Mouse (Mus musculus) R1 (cell line): ENCODE results near the gene Olfr959.

ENCODE experiments used
- DNase-seq: peaks from one replicate; pipeline ENCODE4 v3.0.0-alpha.2; 2018; ENCODE audit warnings: low read depth, low spot score

The Olfr959 gene

DNA sequence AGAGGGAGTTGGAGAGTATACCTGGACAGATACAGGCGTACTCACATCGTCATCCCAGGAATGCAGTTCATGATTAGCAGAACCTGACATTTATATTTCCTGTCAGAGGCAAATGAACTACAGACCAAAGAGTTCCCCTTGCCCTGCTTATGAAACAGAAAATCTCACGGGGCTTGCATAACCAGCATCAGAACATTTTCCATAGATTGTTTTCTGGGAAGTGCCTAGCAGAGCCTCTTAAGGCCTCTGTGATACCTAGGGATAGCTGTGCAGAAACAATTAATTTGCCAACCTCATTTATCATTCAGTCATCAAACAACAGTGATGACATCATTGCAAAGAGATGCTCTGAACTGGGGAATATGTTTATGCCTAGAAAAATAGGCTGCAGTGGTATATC lies at the start of gene Olfr959:
Gene Olfr959 (minus strand): TSS at position 101 of the 400 bp plus-strand sequence.
- no peak for DNase-seq

DNA sequence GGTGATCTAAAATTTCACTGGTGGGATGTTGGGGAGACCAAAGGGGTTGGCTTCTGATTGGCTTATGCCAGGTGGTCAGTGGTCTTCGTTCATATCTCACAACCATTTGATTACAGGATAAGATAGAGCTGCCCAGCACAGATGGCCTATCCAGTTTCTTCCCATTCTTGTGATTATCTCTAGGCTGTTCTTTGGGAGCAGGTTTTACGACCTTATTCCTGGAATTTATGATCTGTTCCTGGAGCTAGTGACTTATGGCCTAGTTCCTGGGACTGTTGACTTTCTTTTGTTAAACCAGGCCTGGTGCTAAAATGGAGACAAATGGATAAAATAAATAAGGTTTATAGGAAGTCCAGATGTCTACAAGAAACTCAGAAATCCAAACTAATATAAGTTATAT lies 49.3 kb upstream of the Olfr959 start:
- no peak for DNase-seq

DNA sequence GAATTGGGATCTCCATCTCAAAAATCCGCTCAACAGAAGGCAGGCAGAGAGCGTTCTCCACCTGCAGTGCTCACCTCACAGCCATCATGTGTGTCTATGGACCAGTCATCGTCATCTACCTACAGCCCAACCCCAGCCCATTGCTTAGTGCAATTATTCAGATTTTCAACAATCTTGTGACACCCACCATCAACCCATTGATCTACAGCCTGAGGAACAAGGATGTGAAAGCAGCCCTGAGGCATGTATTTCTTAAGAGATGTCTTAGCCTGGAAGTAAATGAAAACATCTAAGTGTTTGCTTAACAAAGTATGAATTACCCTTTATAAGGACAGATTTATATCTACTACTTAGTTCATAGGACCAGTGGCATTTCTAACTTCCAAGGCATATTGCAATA lies 48.4 kb upstream of the Olfr959 start:
- DNase-seq = no peak

DNA sequence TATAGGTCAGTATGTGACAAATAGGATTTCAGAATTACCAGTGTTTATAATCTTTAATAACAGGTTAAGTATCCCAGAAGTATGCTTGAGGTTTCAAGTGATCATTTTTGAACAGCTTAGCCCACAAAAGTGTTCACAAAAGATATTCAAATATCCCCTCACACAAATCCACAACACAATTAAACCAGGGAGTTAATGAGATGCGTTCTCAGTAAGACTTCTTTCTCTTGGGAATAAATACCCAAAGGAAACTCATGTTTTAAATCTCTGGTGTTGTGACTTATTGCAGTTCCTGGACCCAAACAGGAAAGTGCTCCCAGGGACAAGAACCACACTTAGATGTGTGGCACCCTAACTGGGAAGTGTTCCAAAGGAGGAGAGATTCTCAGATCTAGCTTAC lies 45.7 kb upstream of the Olfr959 start, which contains the start of gene Olfr960:
Gene Olfr960 (plus strand): TSS at position 301 of the 400 bp plus-strand sequence.
- no peak for DNase-seq

DNA sequence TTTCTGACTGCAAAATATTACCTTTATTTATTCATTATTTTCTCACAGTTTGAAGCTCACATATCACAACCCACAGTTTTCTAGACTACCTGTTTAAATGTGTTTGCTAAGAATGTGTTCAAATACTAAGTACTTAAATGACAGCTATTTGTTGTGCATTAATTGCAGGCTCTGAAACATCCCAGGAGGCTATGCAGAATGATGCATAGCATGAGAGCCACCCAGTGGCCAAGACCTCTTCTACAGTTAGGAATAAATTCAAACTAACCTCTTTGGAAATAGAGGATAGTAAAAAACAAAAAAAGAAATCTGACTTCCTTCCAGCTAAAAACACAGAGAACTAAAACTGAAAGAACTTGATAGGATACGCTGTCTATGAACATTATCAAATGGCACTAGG lies 36.6 kb upstream of the Olfr959 start:
- peak; percentile 12 for DNase-seq

DNA sequence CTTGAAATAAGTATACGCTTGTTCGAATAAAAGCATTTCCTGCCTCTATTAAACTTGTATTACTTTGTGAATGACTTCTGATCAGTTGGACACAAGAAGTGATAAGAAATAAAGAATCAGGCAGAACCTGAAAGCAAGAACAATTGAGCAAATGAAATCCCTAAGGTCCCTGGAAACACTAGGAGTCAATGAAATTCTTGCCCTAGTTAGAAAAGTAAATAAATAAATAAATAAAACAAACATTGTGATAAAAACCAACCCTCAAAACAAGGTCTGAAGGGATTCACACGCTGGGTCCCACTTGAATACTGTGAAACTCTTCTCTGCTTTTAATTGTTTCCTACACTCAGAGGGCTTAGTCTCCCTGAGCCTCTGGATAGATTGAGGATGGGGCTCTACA lies 35.0 kb upstream of the Olfr959 start, which contains the start of gene Olfr148:
Gene Olfr148 (plus strand): TSS at position 301 of the 400 bp plus-strand sequence.
- no peak for DNase-seq

DNA sequence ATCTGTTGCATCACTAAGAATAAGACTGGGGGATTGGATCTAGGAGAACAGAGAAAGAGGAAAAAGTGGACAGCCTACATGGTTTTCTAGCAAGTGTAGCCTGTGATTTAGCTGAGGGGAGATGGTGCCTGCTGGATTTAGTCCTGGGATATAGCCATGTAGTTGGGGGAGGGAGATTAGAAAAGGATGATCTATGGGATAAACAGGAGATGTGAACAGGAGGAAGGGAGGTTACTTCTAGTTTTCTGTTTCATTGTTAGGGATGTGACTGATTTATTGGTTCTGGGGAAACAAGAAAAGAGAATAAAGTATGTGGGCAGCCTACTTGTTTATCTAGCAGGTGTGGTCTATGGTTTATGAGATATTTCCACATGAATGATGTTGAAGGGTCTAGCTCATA lies 33.1 kb upstream of the Olfr959 start:
- DNase-seq = no peak

DNA sequence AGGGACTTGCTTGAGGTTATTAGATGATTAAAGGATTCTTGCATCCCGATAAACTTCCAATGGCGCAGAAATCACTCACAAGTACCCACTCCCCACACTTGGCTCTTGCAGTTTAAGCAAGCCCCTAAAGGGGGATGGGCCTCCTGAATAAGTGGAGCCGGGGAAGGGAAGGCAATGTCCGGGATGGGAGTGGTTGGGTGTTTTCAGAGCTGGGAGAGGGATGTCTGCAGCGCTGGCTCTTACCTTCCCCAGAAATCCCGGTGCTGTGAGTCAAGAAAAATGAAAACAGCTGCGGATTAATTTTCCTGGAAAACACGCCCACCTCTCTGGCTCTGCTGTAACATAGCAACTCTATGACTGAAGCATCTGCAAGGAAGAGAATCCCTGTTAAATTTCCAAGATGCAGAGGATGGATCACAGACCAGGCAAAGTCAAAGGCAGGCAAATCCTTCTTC lies 28.7 kb upstream of the Olfr959 start, which contains the start of gene AW551984:
Gene AW551984 (minus strand): TSS at position 405 of the 455 bp plus-strand sequence.
- DNase-seq = peak; percentile 30

DNA sequence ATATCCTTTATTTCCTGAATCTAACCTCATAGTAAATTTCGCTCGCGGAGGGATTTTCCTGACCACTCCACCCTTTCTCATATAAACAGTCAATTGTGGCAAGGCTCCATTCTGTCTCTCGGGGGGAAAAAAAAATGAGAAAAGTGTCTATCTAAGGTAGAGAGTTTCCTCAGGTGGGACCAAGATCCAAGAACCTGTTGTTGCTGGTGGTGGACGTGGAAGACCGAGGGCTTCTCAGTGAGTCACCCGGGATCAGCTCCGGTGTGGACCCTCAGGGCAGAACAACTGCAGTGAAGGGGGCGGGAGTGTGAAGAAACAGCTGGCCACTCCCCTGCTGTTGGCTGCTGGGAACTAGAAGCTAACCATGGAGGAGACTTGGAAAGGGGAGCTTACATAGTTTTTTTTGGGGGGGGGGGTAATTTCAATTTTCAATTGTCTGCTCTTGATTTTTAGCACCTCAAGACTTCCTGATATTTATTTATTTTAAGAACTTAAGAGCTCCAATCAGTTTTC lies 28.0 kb upstream of the Olfr959 start:
- DNase-seq = peak; percentile 13

DNA sequence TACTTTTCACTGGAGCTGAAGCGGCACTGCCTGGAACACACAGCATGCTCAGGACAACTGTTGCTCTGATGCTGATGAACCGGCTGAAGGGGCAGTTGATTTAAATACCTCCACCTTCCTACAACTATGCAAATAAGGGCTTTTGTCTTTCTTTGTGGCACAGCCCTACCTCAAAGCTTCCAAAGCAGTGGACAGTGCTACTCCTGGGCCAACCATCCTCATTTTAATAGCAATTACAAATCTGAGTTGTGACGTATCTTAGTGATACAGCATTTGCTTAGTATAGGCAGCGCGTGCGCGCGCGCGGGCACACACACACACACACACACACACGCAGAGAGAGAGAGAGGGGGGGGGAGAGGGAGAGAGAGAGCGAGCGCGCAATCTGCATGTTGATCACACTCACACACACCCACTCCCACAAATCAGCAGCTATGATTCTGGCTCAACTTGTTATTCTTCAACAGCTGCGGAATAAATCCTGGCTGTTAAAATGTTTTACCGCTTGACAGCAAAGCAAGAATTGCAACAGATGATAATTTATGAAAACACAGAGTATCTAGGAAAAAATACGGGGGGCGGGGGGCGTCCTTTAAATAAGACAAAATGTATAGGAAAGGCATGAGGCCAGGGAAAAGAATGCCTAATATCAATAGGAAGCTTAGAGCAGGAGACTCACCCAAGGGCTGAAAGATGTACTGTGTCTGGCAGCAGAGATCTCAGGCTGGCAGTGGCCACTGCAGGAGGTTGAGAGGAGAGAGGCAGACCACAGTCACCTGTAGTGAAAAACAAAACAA lies 27.4 kb upstream of the Olfr959 start:
- peak; percentile 54 for DNase-seq

DNA sequence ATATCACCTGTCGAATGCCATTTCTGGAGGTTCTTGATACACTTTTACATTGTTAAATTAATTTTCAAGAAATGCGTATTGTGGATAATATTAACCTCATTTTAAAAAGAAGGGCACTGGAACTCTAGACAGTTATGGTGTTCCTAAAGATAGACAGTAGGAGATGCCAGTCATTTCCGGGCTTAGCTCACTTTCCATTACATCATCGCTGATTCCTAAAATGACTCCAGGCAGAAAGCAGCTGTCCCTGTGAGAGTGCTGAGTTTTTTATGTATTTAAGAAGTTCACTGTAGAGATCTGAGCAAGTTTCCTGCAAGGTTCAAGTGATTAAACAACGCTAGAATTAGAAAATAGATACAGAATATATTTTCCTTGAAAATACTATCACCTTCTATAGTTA lies 1.7 kb upstream of the Olfr959 start:
- no peak for DNase-seq

DNA sequence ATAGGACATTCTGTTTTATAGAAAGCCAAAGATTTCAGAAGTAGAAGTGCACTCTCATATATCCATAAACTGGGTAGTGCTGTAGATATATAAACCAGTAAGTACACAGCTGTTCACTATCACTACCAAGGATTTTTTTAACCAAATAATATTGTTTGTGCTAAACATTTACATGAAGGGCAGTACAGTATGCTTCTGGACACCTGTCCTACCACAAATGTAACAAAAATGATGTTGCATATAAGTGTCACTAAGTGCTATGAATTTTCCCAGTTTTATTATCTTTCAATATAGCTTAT lies 17.1 kb downstream of the Olfr959 start:
- no peak for DNase-seq

DNA sequence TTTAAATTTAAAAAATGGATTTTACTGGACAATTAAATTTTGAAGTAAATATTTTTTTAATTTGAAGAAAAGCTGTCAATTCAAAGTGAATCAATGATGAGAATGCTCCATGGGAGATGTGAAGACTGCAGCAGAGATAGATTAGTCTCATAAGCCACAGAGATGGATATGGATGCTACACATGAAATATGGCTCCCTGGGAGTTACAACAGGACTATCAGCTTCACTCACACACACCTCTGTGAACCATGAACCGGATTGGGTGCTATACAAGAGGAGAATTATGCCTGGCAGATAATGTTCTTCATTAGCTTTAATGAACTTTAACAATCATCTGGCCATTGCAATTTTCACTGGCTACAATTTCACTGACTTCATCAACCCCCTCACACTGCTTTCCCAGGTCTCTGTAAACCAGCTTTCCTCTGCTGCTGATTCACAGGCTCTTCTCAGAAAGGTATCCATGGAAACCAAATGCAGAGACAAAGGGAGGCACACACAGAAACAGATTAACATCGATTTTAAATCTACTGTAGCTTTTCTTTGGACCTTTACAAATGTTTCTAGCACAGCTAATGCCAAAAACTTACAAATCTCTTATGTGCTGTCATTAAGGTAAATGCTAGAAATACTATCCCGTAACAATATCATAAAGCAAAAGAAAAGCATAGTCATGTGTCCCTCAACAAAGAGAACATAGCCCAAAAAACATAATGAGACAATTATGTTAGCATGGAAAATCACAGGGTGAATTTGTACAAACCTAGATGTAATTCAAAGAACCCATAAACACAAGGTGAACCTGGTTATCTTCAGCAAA lies 17.6 kb downstream of the Olfr959 start:
- peak; percentile 4 for DNase-seq

DNA sequence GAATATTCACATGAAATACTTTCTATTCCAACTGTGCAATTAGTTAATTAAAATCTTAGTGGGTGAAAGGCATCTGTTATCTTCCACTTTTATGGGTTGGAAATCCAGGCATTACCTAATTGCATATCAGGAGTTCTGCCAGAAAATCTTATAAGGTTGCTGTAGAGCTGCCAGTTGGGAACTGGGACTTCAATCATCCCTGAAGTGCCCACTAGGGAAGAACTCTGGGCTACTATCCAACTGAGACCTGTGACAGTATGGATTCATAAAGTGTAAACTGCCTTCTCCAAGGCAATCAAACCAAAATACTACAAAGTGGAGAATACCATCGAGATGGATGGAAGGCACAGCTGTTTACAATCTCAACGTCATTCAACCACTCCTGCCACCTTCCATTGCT lies 21.4 kb downstream of the Olfr959 start, which contains the start of gene Olfr958:
Gene Olfr958 (minus strand): TSS at position 109 of the 400 bp plus-strand sequence.
- no peak for DNase-seq

DNA sequence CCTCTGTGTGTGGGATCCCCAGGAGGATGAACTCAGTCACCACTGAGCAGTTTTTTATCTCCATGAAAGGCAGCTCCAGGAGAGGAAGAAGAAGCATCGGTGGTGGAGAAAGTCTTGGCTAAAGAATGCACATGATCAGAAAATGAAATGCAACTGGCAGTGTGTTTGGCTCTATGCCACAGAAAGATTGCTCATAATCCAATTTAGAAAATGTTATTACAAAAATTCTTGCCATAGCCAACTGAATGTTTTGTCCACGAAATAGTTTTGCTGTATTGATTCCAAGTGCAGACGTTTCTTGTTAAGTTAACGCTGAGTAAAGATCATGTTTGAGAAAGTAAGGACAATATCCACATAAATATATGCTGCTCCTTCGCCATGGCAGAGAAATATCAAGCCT lies 24.6 kb downstream of the Olfr959 start:
- DNase-seq = no peak

DNA sequence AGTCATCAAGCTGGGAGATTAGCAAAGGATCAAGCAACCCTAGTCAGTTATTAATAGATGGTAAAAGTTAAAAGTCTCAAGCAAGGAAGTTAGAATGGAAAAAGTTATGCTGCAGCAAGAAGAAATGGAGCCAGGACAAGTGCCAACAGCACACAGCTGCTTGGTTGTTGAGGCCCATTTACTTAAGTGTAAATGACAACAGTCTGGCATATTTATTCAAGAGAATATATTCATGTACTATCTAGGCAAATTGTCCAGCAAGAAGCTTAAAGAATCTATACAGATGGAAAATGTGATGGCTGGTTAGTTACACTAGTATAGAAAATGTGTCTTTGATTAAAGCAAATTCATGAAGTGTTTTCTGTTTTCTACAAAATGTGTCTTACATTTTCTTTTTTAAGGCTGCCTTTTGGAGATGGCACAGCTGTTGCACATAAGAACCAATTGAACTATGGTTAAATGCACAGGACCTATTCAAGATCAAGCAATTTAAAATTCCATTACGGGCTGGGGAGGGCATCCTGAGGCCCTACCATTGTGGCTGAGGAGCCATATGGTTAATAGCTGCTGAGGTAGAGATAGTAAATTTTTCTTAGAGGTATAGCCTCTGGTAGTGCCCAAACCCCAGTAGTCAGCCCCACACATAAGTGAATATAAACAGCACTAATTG lies 51.6 kb downstream of the Olfr959 start:
- no peak for DNase-seq
